Mouse (Mus musculus): ENCODE data around the gene Zp1. TPM values are rescaled to one million over a fixed set of nuclear protein-coding genes. Genes with fewer than 3 reads are reported as not detected.

Zp1 gene
- polyA plus RNA-seq, 1 experiment: not detected

DNA sequence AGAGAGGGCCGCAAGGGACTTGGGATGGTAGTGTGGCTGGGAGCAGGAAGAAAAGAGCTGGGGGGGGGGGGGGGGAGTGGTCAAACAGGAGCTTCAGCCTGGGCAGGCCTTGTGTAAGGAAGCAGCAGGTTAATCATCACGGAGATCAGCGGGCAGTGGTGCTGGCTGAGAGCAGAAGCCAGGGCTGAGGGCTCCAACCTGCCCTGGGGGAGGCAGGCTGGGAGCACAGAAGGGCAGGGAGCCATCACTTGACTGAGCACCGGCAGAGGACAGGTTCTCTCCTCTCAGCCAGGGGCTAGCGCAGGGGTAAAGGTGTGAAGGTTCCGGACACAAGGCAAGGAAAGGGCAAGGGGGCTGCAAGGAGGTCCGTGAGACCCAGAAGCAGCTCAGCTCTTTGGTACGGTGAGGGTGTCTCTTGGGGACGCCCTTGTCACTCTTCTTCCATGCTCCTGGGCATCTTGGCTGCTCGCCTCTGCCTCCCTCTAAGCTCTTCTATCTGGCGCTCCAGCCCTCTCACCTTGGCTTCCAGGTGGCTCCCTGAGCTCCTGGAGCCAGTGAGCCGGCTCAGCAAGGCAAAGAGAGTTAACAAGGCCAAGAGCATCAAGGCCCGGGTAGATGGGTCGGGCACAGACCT lies 49.0 kb downstream of the Zp1 start:
- TF ChIP-seq CTCF (IDR thresholded peaks at IDR 0.05; ENCODE audit: insufficient read depth, low read depth, low read length): no peak
- TF ChIP-seq POLR2A (IDR thresholded peaks at IDR 0.05; ENCODE audit: insufficient read depth, low read depth, low read length): no peak
- WGBS: 85% methylated on average over 14 of the region's 14 CpGs
- no peak overlapping the region for H3K27ac ChIP-seq (ENCODE audit: insufficient read depth, low read depth, low read length)
- no peak overlapping the region for H3K4me3 ChIP-seq (ENCODE audit: insufficient read depth, low read depth, low read length)
- peaks cover 11% of the 10 kb centered on the region for H3K4me1 ChIP-seq (ENCODE audit: control insufficient read depth, insufficient read depth, low read length)

DNA sequence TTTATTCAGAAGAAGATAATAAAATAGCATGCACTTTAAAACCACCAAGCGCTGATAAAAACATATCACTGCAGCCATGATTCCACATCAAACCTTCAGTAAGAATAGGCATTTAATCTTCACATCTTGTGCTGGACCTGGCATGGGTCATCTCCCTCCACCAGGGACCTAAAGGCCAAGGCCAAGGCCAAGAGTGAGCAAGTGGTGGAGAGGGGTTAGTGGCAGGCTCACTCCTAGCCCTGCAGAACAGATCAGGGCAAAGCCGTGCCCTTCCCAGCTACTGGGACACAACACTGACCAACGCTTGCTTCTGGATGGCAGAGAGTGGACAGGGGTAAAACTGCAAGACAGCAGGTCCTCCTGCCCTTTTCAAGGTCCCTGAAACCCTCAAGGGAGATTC lies 49.8 kb downstream of the Zp1 start:
- TF ChIP-seq CTCF (IDR thresholded peaks at IDR 0.05; ENCODE audit: insufficient read depth, low read depth, low read length) (no peak), POLR2A (IDR thresholded peaks at IDR 0.05; ENCODE audit: insufficient read depth, low read depth, low read length) (no peak)
- Histone ChIP-seq H3K4me3 (ENCODE audit: insufficient read depth, low read depth, low read length) (no peak overlapping the region), H3K4me1 (ENCODE audit: control insufficient read depth, insufficient read depth, low read length) (peaks cover 11% of the 10 kb centered on the region), H3K27ac (ENCODE audit: insufficient read depth, low read depth, low read length) (no peak overlapping the region)
- WGBS: 84% methylated on average over 3 of the region's 3 CpGs

DNA sequence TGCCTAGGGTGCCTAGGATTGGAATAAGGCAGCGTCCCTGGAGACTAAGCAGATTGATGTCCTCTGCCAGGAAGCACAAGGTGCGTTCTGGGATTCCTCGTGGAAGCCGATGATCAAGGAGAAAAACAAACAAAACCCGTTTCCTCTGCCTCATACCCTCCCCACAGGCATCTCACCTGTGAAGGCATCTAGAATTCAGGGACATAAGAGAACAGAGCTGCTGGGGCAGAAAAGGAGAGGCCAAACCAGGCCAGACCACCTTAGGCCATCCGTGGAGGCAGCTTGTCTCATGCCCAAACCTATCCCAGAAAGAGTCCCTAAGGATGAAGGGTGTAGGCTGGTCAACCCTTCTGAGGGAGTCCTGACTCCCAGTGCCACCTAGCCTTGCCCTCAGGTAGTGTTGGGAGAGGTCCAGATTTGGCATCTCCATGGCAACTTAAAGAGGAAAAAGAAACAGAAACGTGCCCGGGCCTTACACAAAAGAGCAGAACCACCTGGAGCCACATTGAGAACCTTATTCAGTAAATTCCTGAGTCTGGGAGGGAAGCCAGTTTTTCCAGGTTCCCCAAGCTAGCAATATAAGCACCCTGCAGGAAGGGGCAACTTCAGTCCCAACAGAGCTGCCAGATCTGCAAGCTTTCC lies 50.4 kb downstream of the Zp1 start, which contains the start of gene Tmem132a:
TSS of gene Tmem132a (minus strand) at position 55 of the 642 bp plus-strand sequence.
- Histone ChIP-seq H3K4me1 (ENCODE audit: control insufficient read depth, insufficient read depth, low read length) (peaks cover 11% of the 10 kb centered on the region), H3K27ac (ENCODE audit: insufficient read depth, low read depth, low read length) (peak within 1 kb of the TSS; percentile 14; the same call in 1 of the 2 replicates), H3K4me3 (ENCODE audit: insufficient read depth, low read depth, low read length) (peak within 1 kb of the TSS; percentile 61)
- WGBS: 6% methylated on average over 8 of the region's 8 CpGs
- TF ChIP-seq CTCF (IDR thresholded peaks at IDR 0.05; ENCODE audit: insufficient read depth, low read depth, low read length) (no peak), POLR2A (IDR thresholded peaks at IDR 0.05; ENCODE audit: insufficient read depth, low read depth, low read length) (no peak; the same call in 1 of the 2 replicates)

DNA sequence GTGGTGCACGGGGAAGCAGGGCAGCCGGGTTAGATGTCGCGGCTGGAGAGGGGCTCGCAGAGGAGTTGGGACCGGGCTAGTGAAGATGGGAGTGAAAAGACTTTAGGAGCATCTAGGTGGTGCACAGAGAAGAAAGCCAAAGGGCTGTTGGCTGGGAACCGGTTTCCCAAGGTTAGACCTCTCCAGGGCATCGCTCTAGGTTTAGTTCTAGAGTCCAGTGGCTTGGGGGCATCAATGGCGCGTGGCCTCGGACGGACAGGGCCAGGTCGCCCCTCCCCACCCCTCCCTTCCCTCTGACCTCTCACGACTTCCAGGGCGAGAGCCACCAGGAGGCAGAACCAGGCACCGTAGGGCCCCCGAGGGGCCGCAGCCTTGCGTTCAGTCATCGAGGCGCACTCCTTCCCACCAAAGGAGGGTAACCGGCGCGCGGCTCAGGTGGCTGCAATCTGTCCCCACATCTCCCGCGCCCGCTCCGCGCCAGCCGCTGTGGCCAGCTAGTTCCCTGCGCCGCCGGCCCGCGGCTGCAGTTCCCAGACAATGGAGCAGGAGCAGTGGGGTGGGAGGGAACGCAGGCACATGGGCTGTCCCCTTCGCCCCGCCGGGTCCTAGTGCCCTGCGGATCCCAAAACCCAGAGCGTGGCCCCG lies 51.1 kb downstream of the Zp1 start:
- peak overlapping the region; percentile 61 for H3K4me3 ChIP-seq (ENCODE audit: insufficient read depth, low read depth, low read length)
- H3K4me1 ChIP-seq (ENCODE audit: control insufficient read depth, insufficient read depth, low read length): peaks cover 11% of the 10 kb centered on the region
- 0% methylated on average over 43 of the region's 43 CpGs for WGBS
- H3K27ac ChIP-seq (ENCODE audit: insufficient read depth, low read depth, low read length): peak overlapping the region; percentile 14; the same call in 1 of the 2 replicates
- TF ChIP-seq POLR2A (IDR thresholded peaks at IDR 0.05; ENCODE audit: insufficient read depth, low read depth, low read length): peak; percentile 90
- no peak for TF ChIP-seq CTCF (IDR thresholded peaks at IDR 0.05; ENCODE audit: insufficient read depth, low read depth, low read length)

DNA sequence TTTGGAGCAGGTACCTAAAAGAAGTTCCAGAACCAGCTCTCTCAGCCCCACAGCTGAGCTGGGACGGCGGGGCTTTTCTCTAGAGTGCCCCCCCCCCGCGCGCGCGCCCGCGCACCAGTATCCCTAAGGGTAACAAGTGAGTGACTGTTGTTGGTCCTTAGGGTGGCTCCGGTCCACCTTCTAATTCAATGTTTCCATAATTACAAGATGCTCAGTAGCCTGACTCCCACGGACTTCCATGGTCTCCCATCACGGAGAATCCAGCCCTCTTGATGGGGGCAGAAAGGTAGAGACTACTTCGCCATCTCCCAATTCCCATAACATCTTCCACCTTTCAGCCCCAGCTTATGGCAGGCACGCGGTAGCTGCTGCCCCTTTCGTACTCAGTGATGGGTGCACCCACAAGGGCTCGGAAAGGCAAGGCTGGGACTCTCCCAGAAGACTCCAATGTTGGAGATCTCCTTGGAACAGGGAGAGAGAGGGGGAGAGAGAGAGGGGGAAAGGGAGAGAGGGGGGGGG lies 51.8 kb downstream of the Zp1 start:
- TF ChIP-seq POLR2A (IDR thresholded peaks at IDR 0.05; ENCODE audit: insufficient read depth, low read depth, low read length): no peak
- no peak for TF ChIP-seq CTCF (IDR thresholded peaks at IDR 0.05; ENCODE audit: insufficient read depth, low read depth, low read length)
- Histone ChIP-seq H3K4me1 (ENCODE audit: control insufficient read depth, insufficient read depth, low read length) (peaks cover 11% of the 10 kb centered on the region), H3K4me3 (ENCODE audit: insufficient read depth, low read depth, low read length) (peak overlapping the region; percentile 61), H3K27ac (ENCODE audit: insufficient read depth, low read depth, low read length) (no peak overlapping the region)
- under 1% methylated on average over 17 of the region's 17 CpGs for WGBS

DNA sequence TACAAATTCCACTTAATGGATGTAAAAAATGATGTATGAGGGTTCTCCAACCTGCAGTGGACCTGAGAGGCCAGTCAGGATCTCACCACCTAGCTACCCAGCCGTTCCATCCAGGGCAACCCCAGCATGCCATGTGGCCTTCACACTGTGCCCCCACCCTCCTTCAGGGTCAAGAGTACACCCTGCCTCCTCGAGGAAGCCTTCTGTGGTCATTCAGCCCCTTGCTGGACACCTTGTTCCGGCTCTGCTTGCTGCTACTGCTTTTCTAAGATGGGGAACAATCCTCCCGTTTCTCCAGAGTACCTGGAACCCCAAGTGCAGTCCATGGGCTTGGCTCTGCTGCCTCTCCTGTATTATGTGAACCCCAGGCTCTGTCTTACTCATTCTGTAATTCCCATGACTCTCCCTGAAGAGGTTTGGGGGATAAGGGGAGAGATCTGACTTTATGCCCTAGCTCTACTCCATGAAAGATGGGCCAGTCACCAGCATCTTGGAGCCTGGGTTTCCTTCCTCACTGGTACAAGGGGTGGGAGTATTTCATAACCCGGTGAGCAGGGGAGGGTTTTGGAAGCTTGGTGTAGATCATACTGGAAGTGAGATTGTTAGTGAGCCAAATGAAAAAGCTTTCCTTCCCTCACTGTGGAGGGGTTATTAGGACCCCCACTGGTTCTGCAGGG lies 52.3 kb downstream of the Zp1 start:
- 18% methylated on average over 5 of the region's 5 CpGs for WGBS
- peaks cover 11% of the 10 kb centered on the region for H3K4me1 ChIP-seq (ENCODE audit: control insufficient read depth, insufficient read depth, low read length)
- peak overlapping the region; percentile 61 for H3K4me3 ChIP-seq (ENCODE audit: insufficient read depth, low read depth, low read length)
- TF ChIP-seq CTCF (IDR thresholded peaks at IDR 0.05; ENCODE audit: insufficient read depth, low read depth, low read length): no peak
- no peak for TF ChIP-seq POLR2A (IDR thresholded peaks at IDR 0.05; ENCODE audit: insufficient read depth, low read depth, low read length)
- H3K27ac ChIP-seq (ENCODE audit: insufficient read depth, low read depth, low read length): no peak overlapping the region

DNA sequence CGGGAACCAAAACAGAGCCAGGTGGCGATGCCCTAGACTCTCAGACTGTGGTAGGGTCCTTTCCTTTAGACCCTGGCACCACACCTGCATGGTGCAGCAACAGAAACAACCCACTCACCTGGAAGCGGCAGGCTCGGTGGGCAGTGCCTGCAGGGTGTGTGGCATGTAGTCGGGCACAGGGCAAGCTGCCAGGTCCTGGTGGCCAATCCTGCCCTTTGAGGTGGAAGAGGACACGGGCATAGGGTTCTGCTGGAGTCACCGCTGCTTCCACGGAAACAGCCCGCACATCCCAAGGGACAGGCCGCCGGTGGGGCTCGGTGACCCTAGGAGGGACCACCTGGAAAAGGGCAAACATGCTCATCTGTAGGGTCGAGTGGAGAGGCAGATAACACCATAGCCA lies 54.1 kb downstream of the Zp1 start:
- H3K4me1 ChIP-seq (ENCODE audit: control insufficient read depth, insufficient read depth, low read length): peaks cover 11% of the 10 kb centered on the region
- H3K27ac ChIP-seq (ENCODE audit: insufficient read depth, low read depth, low read length): no peak overlapping the region
- no peak for TF ChIP-seq POLR2A (IDR thresholded peaks at IDR 0.05; ENCODE audit: insufficient read depth, low read depth, low read length)
- WGBS: 90% methylated on average over 13 of the region's 13 CpGs
- no peak overlapping the region for H3K4me3 ChIP-seq (ENCODE audit: insufficient read depth, low read depth, low read length)

Other genes starting within 250 kb of the Zp1 start
- not detected in 2 replicates for gene Pga5, start 242.6 kb downstream of the Zp1 start, polyA plus RNA-seq (2012; ENCODE audit: insufficient read depth, insufficient read length, low replicate concordance, missing spikeins)
- gene Vps37c, start 231.9 kb downstream of the Zp1 start, polyA plus RNA-seq (2012; ENCODE audit: insufficient read depth, insufficient read length, low replicate concordance, missing spikeins): not detected in 2 replicates
- not detected in 2 replicates for gene Cd5, start 181.6 kb downstream of the Zp1 start, polyA plus RNA-seq (2012; ENCODE audit: insufficient read depth, insufficient read length, low replicate concordance, missing spikeins)
- not detected in 2 replicates for gene Cd6, start 90.6 kb downstream of the Zp1 start, polyA plus RNA-seq (2012; ENCODE audit: insufficient read depth, insufficient read length, low replicate concordance, missing spikeins)
- gene Slc15a3, start 80.9 kb downstream of the Zp1 start, polyA plus RNA-seq (2012; ENCODE audit: insufficient read depth, insufficient read length, low replicate concordance, missing spikeins): not detected in 2 replicates
- not detected in 2 replicates for gene Tmem132a, start 50.7 kb downstream of the Zp1 start, polyA plus RNA-seq (2012; ENCODE audit: insufficient read depth, insufficient read length, low replicate concordance, missing spikeins)
- gene Tmem109, start 38.6 kb downstream of the Zp1 start, polyA plus RNA-seq (2012; ENCODE audit: insufficient read depth, insufficient read length, low replicate concordance, missing spikeins): not detected in 2 replicates
- gene Prpf19, start 25.4 kb downstream of the Zp1 start, polyA plus RNA-seq (2012; ENCODE audit: insufficient read depth, insufficient read length, low replicate concordance, missing spikeins): 125 TPM in 1 of 2 replicates, not detected in the other
- not detected in 2 replicates for gene Ptgdr2, start 16.5 kb upstream of the Zp1 start, polyA plus RNA-seq (2012; ENCODE audit: insufficient read depth, insufficient read length, low replicate concordance, missing spikeins)
- not detected in 2 replicates for gene Ccdc86, start 28.6 kb upstream of the Zp1 start, polyA plus RNA-seq (2012; ENCODE audit: insufficient read depth, insufficient read length, low replicate concordance, missing spikeins)
- gene Ms4a10, start 54.0 kb upstream of the Zp1 start, polyA plus RNA-seq (2012; ENCODE audit: insufficient read depth, insufficient read length, low replicate concordance, missing spikeins): not detected in 2 replicates
- not detected in 2 replicates for gene Ms4a15, start 72.6 kb upstream of the Zp1 start, polyA plus RNA-seq (2012; ENCODE audit: insufficient read depth, insufficient read length, low replicate concordance, missing spikeins)
- not detected in 2 replicates for gene Ms4a18, start 97.4 kb upstream of the Zp1 start, polyA plus RNA-seq (2012; ENCODE audit: insufficient read depth, insufficient read length, low replicate concordance, missing spikeins)
- gene Ms4a8a, start 160.5 kb upstream of the Zp1 start, polyA plus RNA-seq (2012; ENCODE audit: insufficient read depth, insufficient read length, low replicate concordance, missing spikeins): not detected in 2 replicates
- gene 1700017D01Rik, start 210.2 kb upstream of the Zp1 start, polyA plus RNA-seq (2012; ENCODE audit: insufficient read depth, insufficient read length, low replicate concordance, missing spikeins): not detected in 2 replicates
- gene 1700025F22Rik, start 244.7 kb upstream of the Zp1 start, polyA plus RNA-seq (2012; ENCODE audit: insufficient read depth, insufficient read length, low replicate concordance, missing spikeins): not detected in 2 replicates